Mouse (Mus musculus) neural tube, embryonic 14.5 days (tissue): ENCODE results near the gene Slc38a1. TPM values are rescaled to one million over a fixed set of nuclear protein-coding genes. Genes with fewer than 3 reads are reported as not detected.
A peak's percentile ranks its signal among the peaks of the same experiment; 100 is the strongest.

ENCODE experiments used
- ATAC-seq: fragments of 200-750 bp; cut with Nextera tagmentation; 2 replicates; pipeline ENCODE4 v1.8.0; 2017; ENCODE audit warnings: low read depth, mild to moderate bottlenecking, moderate TSS enrichment, moderate library complexity
- H3K27ac ChIP-seq: fragments of 300-500 bp; sonication (generic); 2 replicates; pipeline ENCODE4 v1.5.1; 2014; ENCODE audit warnings: low read depth, mild to moderate bottlenecking, control low read depth, low read length, moderate library complexity, mixed read lengths
- H3K27me3 ChIP-seq: fragments of 300-500 bp; sonication (generic); 2 replicates; pipeline ENCODE4 v1.6.1; 2014; ENCODE audit warnings: low read length; ENCODE audit not compliant: control insufficient read depth, insufficient read depth
- H3K36me3 ChIP-seq: fragments of 300-500 bp; sonication (generic); 2 replicates; pipeline ENCODE4 v1.6.1; 2014; ENCODE audit warnings: low read length, mixed read lengths; ENCODE audit not compliant: control insufficient read depth, insufficient read depth
- H3K4me1 ChIP-seq: fragments of 300-500 bp; sonication (generic); 2 replicates; pipeline ENCODE4 v1.6.1; 2014; ENCODE audit warnings: low read length; ENCODE audit not compliant: control insufficient read depth, insufficient read depth
- H3K4me2 ChIP-seq: fragments of 300-500 bp; sonication (generic); 2 replicates; pipeline ENCODE4 v1.6.1; 2014; ENCODE audit warnings: mild to moderate bottlenecking, low read depth, low read length, control low read depth
- H3K4me3 ChIP-seq: fragments of 300-500 bp; sonication (generic); 2 replicates; pipeline ENCODE4 v1.5.1; 2014; ENCODE audit warnings: low read depth, low read length, control low read depth, mixed read lengths
- H3K9ac ChIP-seq: fragments of 300-500 bp; sonication (generic); replicated peaks from 2 replicates; pipeline ENCODE4 v1.6.1; 2014; ENCODE audit warnings: low read depth, mild to moderate bottlenecking, control low read depth, low read length, mixed read lengths
- H3K9me3 ChIP-seq: fragments of 300-500 bp; sonication (generic); 2 replicates; pipeline ENCODE4 v1.6.1; 2016; ENCODE audit warnings: low read length; ENCODE audit not compliant: control insufficient read depth
- WGBS: fragments of 180-500 bp; shearing (Covaris S2); extraction: QIAGEN DNeasy Blood & Tissue Kit; methylation state at CpG from one replicate; pipeline ENCODE4 v1.1.7; 2014; 5-methylcytosine and 5-hydroxymethylcytosine counted together
- polyA plus RNA-seq: library from polyadenylated mRNA; unstranded; fragments of >200 nt; fragmentation: Nextera tagmentation; extraction: Ambion mirVana; gene quantifications from 2 replicates; pipeline ENCODE4 v1.2.1, GENCODE M21; 2014

Gene Slc38a1
- 173 and 175 TPM in 2 replicates for polyA plus RNA-seq

DNA sequence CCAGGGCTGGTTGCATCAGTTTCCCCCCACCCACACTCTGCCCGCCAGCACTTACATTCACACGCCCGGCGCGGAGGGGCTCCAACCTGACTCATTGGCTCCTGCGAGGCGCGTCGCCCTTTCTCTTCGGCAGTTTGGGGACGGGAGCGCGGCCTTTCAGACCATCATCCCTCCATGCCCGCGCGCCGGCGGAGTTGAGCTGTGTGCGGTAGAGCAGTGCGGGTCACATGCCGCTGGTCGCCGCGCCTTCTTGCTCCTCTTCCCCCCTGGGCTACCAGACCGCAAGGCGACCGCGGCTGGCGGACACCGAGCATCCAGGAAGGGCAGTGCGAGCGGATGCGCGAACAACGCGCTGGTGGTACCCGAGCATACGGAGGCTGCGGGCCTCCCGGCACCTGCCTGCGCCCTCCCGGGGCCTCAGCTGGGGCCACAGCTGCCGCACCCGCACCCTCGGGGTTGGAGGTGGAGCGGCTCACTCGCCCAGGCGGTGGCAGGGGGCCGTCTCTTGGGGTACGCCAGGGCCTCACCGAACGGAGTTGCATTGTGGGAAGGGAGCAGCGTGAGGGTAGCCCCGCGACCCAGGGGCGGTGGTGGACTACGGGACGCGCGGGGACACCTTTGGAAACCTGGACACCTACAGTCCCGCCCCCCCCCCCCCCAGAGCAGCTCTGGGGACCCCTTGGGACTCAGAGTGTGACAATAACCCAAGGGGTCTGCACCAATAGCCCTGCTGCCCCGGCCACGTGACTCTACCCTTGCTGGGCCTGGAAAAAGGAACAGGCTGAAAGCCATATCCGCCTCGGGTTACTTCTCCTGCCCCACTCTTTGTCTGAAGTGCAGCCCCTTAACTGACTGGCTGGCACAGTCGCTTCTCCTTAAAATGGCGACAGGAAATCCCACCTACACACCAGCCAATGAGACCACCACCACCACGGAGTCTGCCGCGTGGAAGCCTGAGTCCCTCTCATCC is at the start of gene Slc38a1:
Slc38a1 (minus strand) TSS at position 478 of the 970 bp plus-strand sequence.
- peak; percentile 83 for ATAC-seq
- peak within 1 kb of the TSS; percentile 89 for H3K4me3 ChIP-seq
- no peaks in the 10 kb centered on the region for H3K27me3 ChIP-seq
- under 1% methylated on average over 62 of the region's 70 CpGs for WGBS
- no peaks in the 10 kb centered on the region for H3K36me3 ChIP-seq
- peak within 1 kb of the TSS; percentile 100 for H3K27ac ChIP-seq
- H3K9ac ChIP-seq = peak within 1 kb of the TSS; percentile 100
- peak within 1 kb of the TSS; percentile 70 for H3K4me2 ChIP-seq
- no peaks in the 10 kb centered on the region for H3K9me3 ChIP-seq
- peaks cover 20% of the 10 kb centered on the region for H3K4me1 ChIP-seq

DNA sequence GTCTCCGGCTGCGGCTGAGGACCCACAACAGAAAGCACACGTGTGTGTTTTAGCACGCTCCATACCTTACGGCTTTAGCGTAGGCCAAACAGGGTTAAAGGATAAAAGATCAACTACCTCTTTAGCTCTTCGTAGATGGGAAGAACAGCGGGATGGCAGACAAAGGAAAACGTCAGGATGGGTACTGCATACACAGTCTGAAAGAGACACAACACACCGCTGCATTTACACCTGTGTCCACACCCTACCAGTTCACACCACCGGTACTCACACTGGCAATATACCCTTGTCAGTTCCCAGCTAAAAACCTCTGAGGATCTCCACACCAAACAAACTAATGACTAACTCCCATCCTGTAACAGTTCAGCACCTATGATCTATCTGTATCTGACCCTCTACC is 49.7 kb upstream of the Slc38a1 start:
- peaks cover 28% of the 10 kb centered on the region for H3K4me1 ChIP-seq
- 96% methylated on average over 11 of the region's 11 CpGs for WGBS
- H3K9ac ChIP-seq = no peak overlapping the region
- ATAC-seq = no peak
- no peak overlapping the region for H3K27ac ChIP-seq
- H3K4me3 ChIP-seq = no peak overlapping the region
- H3K36me3 ChIP-seq = peaks cover 85% of the 10 kb centered on the region
- no peak overlapping the region for H3K4me2 ChIP-seq
- no peaks in the 10 kb centered on the region for H3K9me3 ChIP-seq
- no peaks in the 10 kb centered on the region for H3K27me3 ChIP-seq

DNA sequence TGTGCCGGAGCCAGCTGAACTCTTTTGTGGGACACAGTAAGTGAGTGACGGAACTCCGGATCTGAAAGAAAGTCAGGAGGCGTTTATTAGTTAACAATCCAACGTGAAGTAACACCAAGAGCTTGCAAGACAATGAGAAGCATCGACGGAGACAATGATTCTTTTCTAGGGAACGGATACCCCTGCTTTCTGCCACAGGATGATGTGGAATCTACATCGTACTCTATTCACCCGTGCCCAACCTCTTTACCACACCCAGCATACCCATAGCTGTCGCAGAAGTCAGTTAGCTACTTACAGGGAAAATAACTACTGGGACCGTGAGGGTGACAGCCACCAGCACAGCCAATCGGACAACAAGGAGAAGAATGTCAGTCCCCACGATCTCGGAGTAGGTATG is 48.7 kb upstream of the Slc38a1 start:
- Histone ChIP-seq H3K4me2 (no peak overlapping the region), H3K27ac (no peak overlapping the region), H3K9ac (no peak overlapping the region), H3K9me3 (no peaks in the 10 kb centered on the region), H3K27me3 (no peaks in the 10 kb centered on the region), H3K4me3 (no peak overlapping the region), H3K36me3 (peaks cover 87% of the 10 kb centered on the region), H3K4me1 (peaks cover 18% of the 10 kb centered on the region)
- ATAC-seq = no peak
- WGBS = 88% methylated on average over 15 of the region's 15 CpGs

DNA sequence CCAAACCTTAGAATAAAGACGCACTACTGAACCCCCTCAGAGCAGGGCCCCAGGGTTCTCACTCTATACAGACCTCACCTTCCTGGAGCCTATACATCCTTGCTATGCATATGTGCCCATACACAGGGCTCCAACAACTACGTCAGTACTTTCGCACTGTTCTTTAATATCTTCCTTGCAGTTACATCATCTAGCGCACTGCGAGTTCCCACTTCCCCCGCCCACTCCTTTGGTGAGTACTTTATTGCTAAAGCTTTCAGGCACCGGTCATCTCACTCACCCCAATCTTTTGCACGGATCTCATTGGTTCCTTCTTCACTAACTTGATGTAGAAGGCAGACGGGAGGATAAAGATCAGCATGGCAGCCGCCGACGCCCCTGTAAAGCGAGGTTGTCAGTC is 48.1 kb upstream of the Slc38a1 start:
- H3K4me1 ChIP-seq = peaks cover 12% of the 10 kb centered on the region
- WGBS = 93% methylated on average over 13 of the region's 13 CpGs
- H3K27me3 ChIP-seq = no peaks in the 10 kb centered on the region
- H3K9ac ChIP-seq = no peak overlapping the region
- H3K4me2 ChIP-seq = no peak overlapping the region
- no peaks in the 10 kb centered on the region for H3K9me3 ChIP-seq
- H3K36me3 ChIP-seq = peaks cover 82% of the 10 kb centered on the region
- H3K4me3 ChIP-seq = no peak overlapping the region
- H3K27ac ChIP-seq = no peak overlapping the region
- ATAC-seq = no peak

DNA sequence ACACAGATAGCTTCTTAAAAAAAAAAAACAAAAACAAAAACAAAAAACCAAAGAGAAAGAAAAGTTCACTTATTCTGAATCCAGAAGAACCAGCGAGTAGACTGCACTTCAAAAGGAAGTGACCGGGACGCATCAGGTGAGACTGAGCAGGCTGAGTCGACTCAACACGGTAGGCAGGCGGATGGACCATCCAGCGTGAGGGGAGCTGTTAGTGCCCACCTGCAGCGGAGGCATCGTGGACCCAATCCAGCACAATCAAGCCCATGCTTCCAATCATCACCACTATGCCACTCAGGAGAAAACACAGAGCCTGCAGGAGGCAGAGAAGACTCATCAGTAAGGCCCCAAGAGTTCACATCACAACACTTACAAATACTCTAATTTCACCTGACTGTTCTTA is 47.2 kb upstream of the Slc38a1 start:
- WGBS = 90% methylated on average over 9 of the region's 9 CpGs
- no peaks in the 10 kb centered on the region for H3K9me3 ChIP-seq
- ATAC-seq = no peak
- H3K9ac ChIP-seq = no peak overlapping the region
- peaks cover 73% of the 10 kb centered on the region for H3K36me3 ChIP-seq
- no peak overlapping the region for H3K4me2 ChIP-seq
- no peak overlapping the region for H3K27ac ChIP-seq
- peaks cover 8% of the 10 kb centered on the region for H3K4me1 ChIP-seq
- no peaks in the 10 kb centered on the region for H3K27me3 ChIP-seq
- no peak overlapping the region for H3K4me3 ChIP-seq

DNA sequence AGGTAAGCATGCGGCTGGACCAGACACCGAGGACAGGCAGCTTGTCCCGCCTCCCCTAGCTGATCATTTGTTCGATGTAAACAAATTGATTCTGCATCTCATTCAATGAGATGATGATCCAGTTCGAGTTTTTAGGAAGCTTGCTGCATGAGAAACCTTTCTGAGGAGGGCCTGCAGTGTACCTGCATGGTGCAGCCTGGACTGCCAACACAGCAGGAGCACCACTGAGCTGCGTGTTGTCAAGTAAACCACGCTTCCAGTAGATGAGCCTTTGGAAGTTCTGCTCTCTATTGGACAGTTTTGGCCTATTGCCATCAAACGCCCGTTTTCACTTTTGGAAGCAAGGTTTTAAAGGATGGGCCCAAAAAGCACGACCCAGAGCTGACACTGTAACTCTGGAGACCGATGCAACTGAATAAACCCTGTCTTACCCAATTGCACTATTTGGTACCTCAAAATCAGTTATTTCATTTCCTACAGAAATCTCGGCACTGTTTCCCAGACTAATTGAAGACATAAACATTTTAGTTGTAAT is 46.1 kb upstream of the Slc38a1 start:
- 86% methylated on average over 12 of the region's 12 CpGs for WGBS
- Histone ChIP-seq H3K27ac (no peak overlapping the region), H3K9ac (no peak overlapping the region), H3K4me2 (no peak overlapping the region), H3K4me3 (no peak overlapping the region), H3K36me3 (peaks cover 62% of the 10 kb centered on the region), H3K9me3 (no peaks in the 10 kb centered on the region), H3K4me1 (peaks cover 2% of the 10 kb centered on the region), H3K27me3 (no peaks in the 10 kb centered on the region)
- no peak for ATAC-seq

DNA sequence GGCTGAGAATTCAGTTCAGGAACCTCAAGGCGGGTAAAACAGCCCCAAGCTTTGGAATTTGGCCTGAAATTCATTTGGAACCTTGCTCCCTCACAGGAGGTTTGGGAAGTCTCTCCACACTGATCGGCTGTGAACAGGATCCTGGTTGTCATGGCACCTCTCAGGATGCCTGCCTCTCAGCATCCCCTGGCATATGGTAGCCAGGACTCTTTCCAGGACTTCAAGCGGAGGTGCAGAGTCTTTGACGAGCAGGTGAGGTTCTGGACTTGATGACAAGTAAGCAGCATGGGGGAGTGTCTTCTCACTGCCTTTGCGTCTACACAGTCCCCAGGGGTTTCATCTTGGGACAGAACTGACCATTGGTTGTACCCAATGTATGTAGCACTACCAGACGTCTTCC is 45.3 kb upstream of the Slc38a1 start:
- Histone ChIP-seq H3K4me1 (no peaks in the 10 kb centered on the region; the same call in 1 of the 2 replicates), H3K36me3 (peaks cover 54% of the 10 kb centered on the region), H3K9ac (no peak overlapping the region), H3K27me3 (no peaks in the 10 kb centered on the region), H3K4me3 (no peak overlapping the region), H3K9me3 (no peaks in the 10 kb centered on the region), H3K4me2 (no peak overlapping the region), H3K27ac (no peak overlapping the region)
- ATAC-seq = no peak
- 84% methylated on average over 6 of the region's 6 CpGs for WGBS

DNA sequence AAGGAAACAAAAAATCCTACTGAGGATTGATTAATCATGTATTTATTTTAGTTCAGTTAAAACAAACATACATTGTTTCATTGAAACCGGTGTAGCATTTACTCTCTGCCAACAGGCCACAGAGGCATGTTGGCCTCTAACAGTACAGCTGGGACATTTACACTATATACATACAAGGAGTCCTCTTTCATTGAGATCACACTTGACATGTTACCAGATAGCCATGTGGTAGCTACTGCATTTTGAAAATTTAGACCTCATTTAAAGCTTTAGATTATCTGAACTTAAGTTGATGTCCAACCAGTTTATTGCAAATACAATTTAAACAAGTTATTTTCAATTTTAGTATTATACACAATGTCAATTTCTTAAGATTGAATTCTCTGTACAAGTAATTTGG is 44.7 kb upstream of the Slc38a1 start:
- no peak overlapping the region for H3K27ac ChIP-seq
- no peaks in the 10 kb centered on the region; the same call in 1 of the 2 replicates for H3K4me1 ChIP-seq
- no peak overlapping the region for H3K4me3 ChIP-seq
- ATAC-seq = no peak
- no peaks in the 10 kb centered on the region for H3K27me3 ChIP-seq
- H3K9me3 ChIP-seq = no peaks in the 10 kb centered on the region
- 61% methylated on average over 1 of the region's 1 CpGs for WGBS
- H3K4me2 ChIP-seq = no peak overlapping the region
- H3K36me3 ChIP-seq = peaks cover 47% of the 10 kb centered on the region
- H3K9ac ChIP-seq = no peak overlapping the region
